Mouse (Mus musculus): ENCODE measurements around the gene Nhlrc3.

GRCm38 (mm10) chr3:53460106-53460505 lies 3.0 kb downstream of the Nhlrc3 start:
- no peak for TF ChIP-seq CTCF (IDR thresholded peaks at IDR 0.05; ENCODE audit: extremely low read depth, insufficient read depth, insufficient read length, insufficient replicate concordance)
- TF ChIP-seq POLR2A (IDR thresholded peaks at IDR 0.05; ENCODE audit: low read depth, low read length), result no peak
